In genomic region chr14:54398528-54398916, GRCm38 (mm10) we compare ENCODE assay signal across 13 mouse cellular contexts. TPM values are rescaled to one million over a fixed set of nuclear protein-coding genes. Genes with fewer than 3 reads are reported as not detected.
DNase-seq lines count a peak whose midpoint lies in the region; ATAC-seq and TF ChIP-seq lines count a peak whose summit lies in the region.
"Had no signal": no experiment of that assay in that cellular context is flagged by ENCODE, and none has a peak within 500 bp of the region (broad histone marks: within the 10 kb centered on the region; RNA-seq: fewer than 3 reads in every experiment).

No protein-coding gene starts in this region.

- no peaks in the 10 kb centered on the region for H3K9me3 ChIP-seq in kidney, embryonic 14.5 days (ENCODE audit: control insufficient read depth, low read length)
- H3K9me3 ChIP-seq: heart, embryonic 12.5 days; limb, embryonic 10.5 days had no signal

- 0 out of 2 replicates have a peak, but pooled peaks cover 4% of the 10 kb centered on the region for H3K4me1 ChIP-seq in kidney, embryonic 14.5 days (ENCODE audit: control insufficient read depth, insufficient read depth, low read length)
- H3K4me1 ChIP-seq in spleen, adult 2 months (ENCODE audit: control insufficient read depth, insufficient read depth, insufficient read length), result peaks cover 4% of the 10 kb centered on the region; the same call in 1 of the 2 replicates
- H3K4me1 ChIP-seq: heart, embryonic 12.5 days had no signal

- no peaks in the 10 kb centered on the region for H3K36me3 ChIP-seq in kidney, embryonic 14.5 days (ENCODE audit: control insufficient read depth, insufficient read depth, low read length)
- no peaks in the 10 kb centered on the region for H3K36me3 ChIP-seq in spleen, adult 2 months (ENCODE audit: control insufficient read depth, insufficient read depth, low read length)
- H3K36me3 ChIP-seq: heart, embryonic 12.5 days; limb, embryonic 10.5 days had no signal

- ATAC-seq in kidney, embryonic 14.5 days (ENCODE audit: low FRiP score, low TSS enrichment), result no peak
- peak; percentile 60 for ATAC-seq in granulocyte monocyte progenitor cell, adult 5-6 weeks (replicated peaks; ENCODE audit: poor library complexity, severe bottlenecking)
- ATAC-seq: hindbrain, embryonic 16.5 days had no signal

- H3K4me2 ChIP-seq in kidney, embryonic 14.5 days (replicated peaks; ENCODE audit: low read depth, low read length), result no peak overlapping the region
- H3K4me2 ChIP-seq: heart, embryonic 12.5 days had no signal

- H3K9ac ChIP-seq in kidney, embryonic 14.5 days (ENCODE audit: low read depth, low read length), result no peak overlapping the region
- H3K9ac ChIP-seq: heart, embryonic 12.5 days had no signal

- peak overlapping the region; percentile 3; the same call in 1 of the 2 replicates for H3K27ac ChIP-seq in kidney, embryonic 14.5 days (ENCODE audit: low read depth, low read length)
- peak overlapping the region; percentile 70; the same call in 1 of the 2 replicates for H3K27ac ChIP-seq in spleen, adult 2 months (ENCODE audit: insufficient read depth, low read length)
- H3K27ac ChIP-seq: limb, embryonic 10.5 days had no signal

- no peak for TF ChIP-seq CTCF in spleen, adult 2 months (IDR thresholded peaks at IDR 0.05; ENCODE audit: extremely low read depth, insufficient read depth, insufficient read length, insufficient replicate concordance)

- 20% methylated on average over 7 of the region's 7 CpGs for WGBS in kidney, embryonic 14.5 days
- 67% methylated on average over 7 of the region's 7 CpGs for WGBS in spleen, adult 2 months

- no peaks in the 10 kb centered on the region for H3K27me3 ChIP-seq in kidney, embryonic 14.5 days (ENCODE audit: control insufficient read depth, insufficient read depth, low read length)
- no peaks in the 10 kb centered on the region for H3K27me3 ChIP-seq in spleen, adult 2 months (ENCODE audit: control insufficient read depth, insufficient read depth, low read length)
- H3K27me3 ChIP-seq: heart, embryonic 12.5 days had no signal

- no peak for DNase-seq in kidney, postnatal 25 days
- DNase-seq in spleen, adult 2 months (ENCODE audit: low read depth in 1 of 2, low spot score in 2 of 2), result no peak
- no peak for DNase-seq in spleen, postnatal 36 days (ENCODE audit: low spot score in 2 of 2)
- DNase-seq in thymus, postnatal 36 days, result no peak
- no peak for DNase-seq in left cerebral cortex, adult 11 months (ENCODE audit: low spot score)
- DNase-seq: cerebellum, adult 2 months; heart, postnatal 36 days; lung, adult 18-20 months had no signal

- TF ChIP-seq POLR2A in spleen, adult 2 months (IDR thresholded peaks at IDR 0.05; ENCODE audit: low read depth, low read length), result no peak

- H3K4me3 ChIP-seq in kidney, embryonic 14.5 days (ENCODE audit: low read length), result no peak overlapping the region
- H3K4me3 ChIP-seq in spleen, adult 2 months (ENCODE audit: extremely low read depth, insufficient read depth, insufficient read length), result no peak overlapping the region
- H3K4me3 ChIP-seq: heart, embryonic 12.5 days; limb, embryonic 10.5 days had no signal

RNA-seq across cellular contexts. Expression of gene Slc7a7, which starts 19.1 kb away (rescaled TPM):
- 6.9 and 9.6 TPM in 2 replicates for polyA plus RNA-seq in kidney, embryonic 14.5 days (2014; fragmentation: Nextera tagmentation; extraction: Ambion mirVana)
- 24.6 and 31.2 TPM in 2 replicates for polyA plus RNA-seq in spleen, adult 2 months (2012; rRNA removed)
- 10.3 and 10.7 TPM in 2 replicates for total RNA-seq in granulocyte monocyte progenitor cell, adult 5-6 weeks (2014; fragmentation: Nextera tagmentation)
- 3.0 and 3.1 TPM in 2 replicates for total RNA-seq in granulocyte monocyte progenitor cell, adult 5-6 weeks (2017)

RNA-seq across cellular contexts. Expression of gene Mrpl52, which starts 28.2 kb away (rescaled TPM):
- 269 and 360 TPM in 2 replicates for polyA plus RNA-seq in kidney, embryonic 14.5 days (2014; fragmentation: Nextera tagmentation; extraction: Ambion mirVana)
- polyA plus RNA-seq in spleen, adult 2 months (2012; rRNA removed), result 221 and 393 TPM in 2 replicates
- total RNA-seq in granulocyte monocyte progenitor cell, adult 5-6 weeks (2014; fragmentation: Nextera tagmentation), result 63.7 and 100 TPM in 2 replicates
- total RNA-seq in granulocyte monocyte progenitor cell, adult 5-6 weeks (2017), result 34.0 and 40.1 TPM in 2 replicates

RNA-seq across cellular contexts. Expression of gene Mmp14, which starts 32.9 kb away (rescaled TPM):
- 101 and 167 TPM in 2 replicates for polyA plus RNA-seq in kidney, embryonic 14.5 days (2014; fragmentation: Nextera tagmentation; extraction: Ambion mirVana)
- 42.0 and 63.2 TPM in 2 replicates for polyA plus RNA-seq in spleen, adult 2 months (2012; rRNA removed)
- not detected in 2 replicates for total RNA-seq in granulocyte monocyte progenitor cell, adult 5-6 weeks (2014; fragmentation: Nextera tagmentation)
- total RNA-seq in granulocyte monocyte progenitor cell, adult 5-6 weeks (2017), result not detected in 2 replicates

RNA-seq across cellular contexts. Expression of gene Oxa1l, which starts 37.9 kb away (rescaled TPM):
- 63.1 and 69.7 TPM in 2 replicates for polyA plus RNA-seq in kidney, embryonic 14.5 days (2014; fragmentation: Nextera tagmentation; extraction: Ambion mirVana)
- polyA plus RNA-seq in spleen, adult 2 months (2012; rRNA removed), result 92.7 and 117 TPM in 2 replicates
- total RNA-seq in granulocyte monocyte progenitor cell, adult 5-6 weeks (2014; fragmentation: Nextera tagmentation), result 43.2 and 53.8 TPM in 2 replicates
- total RNA-seq in granulocyte monocyte progenitor cell, adult 5-6 weeks (2017), result 30.6 and 51.1 TPM in 2 replicates
